10 mouse cellular contexts compared by ENCODE assay signal in the genomic region with DNA sequence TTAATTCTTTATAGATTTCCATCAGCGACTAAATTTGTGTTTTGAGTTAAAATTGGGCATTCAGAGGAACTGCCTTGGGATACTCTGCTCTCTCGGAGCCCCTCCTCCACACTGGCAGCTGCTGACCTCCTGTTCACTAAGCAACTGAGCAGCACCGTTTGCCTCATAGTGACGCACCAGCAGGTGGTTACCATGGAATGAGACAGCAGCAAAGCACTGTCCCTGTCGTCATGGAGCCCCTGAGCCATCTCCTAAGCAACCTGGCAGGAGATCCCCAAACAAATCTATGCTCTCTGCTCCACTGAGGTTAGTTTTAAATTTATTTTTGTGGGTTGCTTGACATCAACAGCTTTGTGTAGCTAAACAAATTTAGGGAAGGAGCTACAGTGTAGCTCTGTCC.
DNase-seq lines count a peak whose midpoint lies in the region; ATAC-seq and TF ChIP-seq lines count a peak whose summit lies in the region.
"Had no signal": no experiment of that assay in that cellular context is flagged by ENCODE, and none has a peak within 500 bp of the region (broad histone marks: within the 10 kb centered on the region; RNA-seq: fewer than 3 reads in every experiment).

No protein-coding gene starts in this region.

- ATAC-seq in megakaryocyte, adult 5-6 weeks (ENCODE audit: poor library complexity, severe bottlenecking): no peak
- peak; percentile 83 for ATAC-seq in forebrain, embryonic 11.5 days (replicated peaks; ENCODE audit: low FRiP score)
- ATAC-seq in lung, postnatal 0 days: no peak

- H3K27ac ChIP-seq in forebrain, embryonic 11.5 days (ENCODE audit: low read depth, low read length): no peak overlapping the region
- H3K27ac ChIP-seq in layer of hippocampus, adult 2 months: peak overlapping the region; percentile 89
- no peak overlapping the region for H3K27ac ChIP-seq in lung, postnatal 0 days (ENCODE audit: low read length)
- H3K27ac ChIP-seq: heart, adult 2 months; macrophage had no signal

- TF ChIP-seq CTCF in layer of hippocampus, adult 2 months (conservative IDR thresholded peaks at IDR 0.05): no peak
- TF ChIP-seq CTCF in lung, postnatal 0 days (IDR thresholded peaks at IDR 0.05): no peak

- H3K9me3 ChIP-seq in megakaryocyte, embryonic 14.5 days: peaks cover 3% of the 10 kb centered on the region
- H3K9me3 ChIP-seq in forebrain, embryonic 11.5 days (ENCODE audit: control insufficient read depth, low read length): no peaks in the 10 kb centered on the region
- H3K9me3 ChIP-seq in lung, postnatal 0 days (ENCODE audit: low read length): no peaks in the 10 kb centered on the region

- peak; percentile 64 for DNase-seq in forebrain, embryonic 11.5 days (ENCODE audit: low spot score)
- DNase-seq in layer of hippocampus, adult 2 months (ENCODE audit: low spot score in 2 of 2): peak; percentile 84 to 91
- peak; percentile 42 for DNase-seq in neural tube, embryonic 10.5 days (ENCODE audit: extremely low spot score, low spot score)
- no peak for DNase-seq in kidney, postnatal 36 days
- no peak for DNase-seq in B cell, adult 2 months
- no peak for DNase-seq in lung, postnatal 0 days (ENCODE audit: low spot score)

- H3K4me1 ChIP-seq in megakaryocyte, embryonic 14.5 days: no peaks in the 10 kb centered on the region
- peaks cover 6% of the 10 kb centered on the region; the same call in 1 of the 2 replicates for H3K4me1 ChIP-seq in forebrain, embryonic 11.5 days (replicated peaks; ENCODE audit: control insufficient read depth, insufficient read depth, low read length)
- H3K4me1 ChIP-seq in lung, postnatal 0 days (ENCODE audit: insufficient read depth, low read depth, low read length): no peaks in the 10 kb centered on the region

- WGBS in forebrain, embryonic 11.5 days: 2% methylated on average over 5 of the region's 5 CpGs
- 11% methylated on average over 5 of the region's 5 CpGs for WGBS in lung, postnatal 0 days

- no peak overlapping the region for H3K4me2 ChIP-seq in forebrain, embryonic 11.5 days (ENCODE audit: low read depth, low read length, severe bottlenecking)
- no peak overlapping the region for H3K4me2 ChIP-seq in lung, postnatal 0 days (replicated peaks; ENCODE audit: low read depth, low read length)

- peak overlapping the region; percentile 14 for H3K4me3 ChIP-seq in megakaryocyte, embryonic 14.5 days (replicated peaks)
- H3K4me3 ChIP-seq in forebrain, embryonic 11.5 days (ENCODE audit: low read depth, low read length): no peak overlapping the region
- H3K4me3 ChIP-seq in layer of hippocampus, adult 2 months: no peak overlapping the region
- H3K4me3 ChIP-seq in lung, postnatal 0 days (ENCODE audit: low read depth, low read length): no peak overlapping the region
- H3K4me3 ChIP-seq: heart, adult 2 months had no signal

- no peak for TF ChIP-seq EP300 in lung, postnatal 0 days (IDR thresholded peaks at IDR 0.05)

- H3K36me3 ChIP-seq in megakaryocyte, embryonic 14.5 days (replicated peaks; ENCODE audit: low read length): no peaks in the 10 kb centered on the region
- H3K36me3 ChIP-seq in forebrain, embryonic 11.5 days (ENCODE audit: control insufficient read depth, insufficient read depth, low read length): no peaks in the 10 kb centered on the region
- no peaks in the 10 kb centered on the region for H3K36me3 ChIP-seq in lung, postnatal 0 days (ENCODE audit: insufficient read depth, low read length)

- no peaks in the 10 kb centered on the region for H3K27me3 ChIP-seq in megakaryocyte, embryonic 14.5 days (replicated peaks)
- H3K27me3 ChIP-seq in forebrain, embryonic 11.5 days (ENCODE audit: control insufficient read depth, insufficient read depth, low read length): no peaks in the 10 kb centered on the region
- no peaks in the 10 kb centered on the region for H3K27me3 ChIP-seq in lung, postnatal 0 days (replicated peaks; ENCODE audit: insufficient read depth, low read length)

- no peak overlapping the region for H3K9ac ChIP-seq in forebrain, embryonic 11.5 days (ENCODE audit: low read length)
- H3K9ac ChIP-seq in lung, postnatal 0 days (replicated peaks; ENCODE audit: low read depth): no peak overlapping the region

Comparison
In these comparisons a context has a peak if more than half of its experiments do, and no peak if none do; other contexts are left out.
1. DNase-seq: peak in forebrain, embryonic 11.5 days (single experiment), layer of hippocampus, adult 2 months (2 of 2) and neural tube, embryonic 10.5 days (single experiment); none in kidney, postnatal 36 days (0 of 2), B cell, adult 2 months (0 of 2) and lung, postnatal 0 days (single experiment).